In the genomic region with DNA sequence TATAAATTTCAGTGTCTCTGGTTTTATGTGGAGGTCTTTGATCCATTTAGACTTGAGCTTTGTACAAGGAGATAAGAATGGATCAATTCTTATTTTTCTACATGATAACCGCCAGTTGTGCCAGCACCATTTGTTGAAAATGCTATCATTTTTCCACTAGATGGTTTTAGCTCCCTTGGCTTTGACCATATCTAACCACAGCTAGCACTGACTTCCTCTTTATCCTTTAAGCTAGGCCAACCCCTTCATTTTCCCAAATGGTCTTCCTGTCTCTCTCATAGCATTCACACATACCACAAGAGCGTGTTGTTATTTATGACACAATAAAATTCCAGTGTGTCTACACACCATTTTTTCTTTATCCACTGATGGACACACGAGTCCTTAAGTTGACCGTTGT, we compare ENCODE assay signal across 25 mouse cellular contexts. TPM values are rescaled to one million over a fixed set of nuclear protein-coding genes. Genes with fewer than 3 reads are reported as not detected.
"Had no signal": no experiment of that assay in that cellular context is flagged by ENCODE, and none has a peak within 500 bp of the region (broad histone marks: within the 10 kb centered on the region; RNA-seq: fewer than 3 reads in every experiment).

No protein-coding gene starts in this region.

- DNase-seq: lung, adult 18-20 months; lung, embryonic 14.5 days; lung, postnatal 10 days; lung, postnatal 4 days; retina, postnatal 1 day; right cerebral cortex, adult 18-20 months; right cerebral cortex, postnatal 25 days; right cerebral cortex, postnatal 4 days; spleen, adult 18-20 months; thymus, postnatal 14 days; thymus, postnatal 36 days had no signal

- H3K36me3 ChIP-seq: midbrain, embryonic 13.5 days; midbrain, embryonic 15.5 days; neural tube, embryonic 12.5 days; stomach, embryonic 15.5 days had no signal

- H3K27me3 ChIP-seq: midbrain, embryonic 13.5 days; midbrain, embryonic 15.5 days; neural tube, embryonic 12.5 days; stomach, embryonic 15.5 days had no signal

- H3K9ac ChIP-seq: liver, embryonic 14.5 days; lung, embryonic 14.5 days; midbrain, embryonic 13.5 days; midbrain, embryonic 15.5 days; neural tube, embryonic 12.5 days; stomach, embryonic 15.5 days had no signal

- ATAC-seq: midbrain, embryonic 13.5 days; midbrain, embryonic 15.5 days had no signal

- H3K27ac ChIP-seq: liver, embryonic 14.5 days; midbrain, embryonic 13.5 days; midbrain, embryonic 15.5 days; neural tube, embryonic 12.5 days; stomach, embryonic 15.5 days; stomach, postnatal 0 days had no signal

- H3K4me1 ChIP-seq: midbrain, embryonic 13.5 days; midbrain, embryonic 15.5 days; neural tube, embryonic 12.5 days; stomach, embryonic 15.5 days had no signal

- H3K4me3 ChIP-seq: megakaryocyte, embryonic 14.5 days; midbrain, embryonic 13.5 days; midbrain, embryonic 15.5 days; neural tube, embryonic 12.5 days; stomach, embryonic 15.5 days had no signal

- H3K9me3 ChIP-seq: megakaryocyte, embryonic 14.5 days; midbrain, embryonic 13.5 days; midbrain, embryonic 15.5 days; neural tube, embryonic 12.5 days; stomach, embryonic 15.5 days had no signal

RNA-seq across cellular contexts. Expression of a gene that starts 23.4 kb away (rescaled TPM):
- total RNA-seq: midbrain, postnatal 0 days; monocyte, adult 5-6 weeks had no signal
- polyA plus RNA-seq: liver, embryonic 14.5 days; liver, embryonic 16.5 days; lung, embryonic 14.5 days; lung, embryonic 16.5 days; midbrain, embryonic 11.5 days; midbrain, embryonic 13.5 days; midbrain, embryonic 15.5 days; neural tube, embryonic 12.5 days; neural tube, embryonic 14.5 days; small intestine, adult 2 months; stomach, embryonic 15.5 days; stomach, postnatal 0 days had no signal
